Mouse (Mus musculus) kidney, postnatal 10 days (tissue): Measurements from ENCODE around the gene Elmo3.

Experiments
- DNase-seq: peaks from one replicate; pipeline ENCODE4 v3.0.0; 2021; ENCODE audit warnings: mixed read lengths

Gene Elmo3

DNA sequence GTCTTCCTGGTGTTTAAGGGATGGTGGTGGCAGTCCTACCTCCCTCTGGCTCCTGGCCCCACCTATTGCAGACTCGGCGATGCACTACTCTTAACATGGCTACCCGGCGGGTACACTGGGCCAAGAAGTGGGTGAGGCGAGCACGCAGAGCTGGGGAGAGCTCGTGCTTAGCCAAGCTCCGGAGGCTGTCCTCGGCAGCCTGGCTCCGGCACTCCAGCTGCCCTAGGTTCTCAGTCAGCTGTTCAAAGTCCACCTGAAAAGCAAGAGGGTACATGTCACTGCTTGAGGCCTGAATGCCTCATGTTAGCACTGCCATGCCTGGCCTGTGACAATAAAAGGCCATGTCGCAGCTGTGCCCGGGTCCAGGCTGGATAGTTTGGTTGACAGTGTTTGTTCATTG lies 24.9 kb downstream of the Elmo3 start:
- DNase-seq = peak; percentile 21

DNA sequence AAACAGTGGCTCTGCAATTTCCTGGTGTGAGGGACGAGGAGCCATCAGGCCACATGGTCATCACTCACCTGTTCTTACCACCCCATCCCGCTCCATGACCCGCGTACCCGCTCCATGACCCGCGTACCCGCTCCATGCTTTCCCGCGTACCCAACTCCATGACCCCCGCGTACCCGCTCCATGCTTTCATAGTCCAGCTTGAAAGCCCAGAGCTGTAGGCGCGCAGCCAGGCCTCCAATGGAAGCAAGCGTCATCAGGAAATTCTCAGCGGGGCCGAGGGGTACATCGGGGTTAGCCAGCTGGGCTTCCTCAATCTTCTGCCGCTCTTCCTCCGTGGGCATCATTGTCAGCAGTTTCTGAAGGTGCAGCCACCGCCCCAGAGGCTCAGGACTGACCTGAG lies 26.1 kb downstream of the Elmo3 start:
- peak; percentile 27 for DNase-seq

DNA sequence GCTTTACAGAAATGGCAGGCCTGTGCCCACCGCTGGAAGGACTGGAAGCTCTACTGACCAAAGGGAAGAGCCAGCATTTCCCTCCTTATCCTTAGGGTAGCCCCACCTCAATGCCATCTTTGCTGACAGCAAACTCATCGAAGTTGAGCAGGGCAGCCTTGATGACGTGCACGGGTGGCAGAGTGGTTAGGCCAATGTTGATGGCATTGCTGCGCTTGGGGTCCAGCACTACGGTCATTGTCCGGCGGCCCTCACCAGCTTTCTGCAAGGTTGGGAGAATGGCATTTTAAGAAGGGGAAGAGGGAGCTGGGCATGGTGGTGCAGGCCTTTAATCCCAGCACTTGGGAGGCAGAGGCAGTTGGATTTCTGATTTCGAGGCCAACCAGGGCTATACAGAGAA lies 26.5 kb downstream of the Elmo3 start:
- no peak for DNase-seq

DNA sequence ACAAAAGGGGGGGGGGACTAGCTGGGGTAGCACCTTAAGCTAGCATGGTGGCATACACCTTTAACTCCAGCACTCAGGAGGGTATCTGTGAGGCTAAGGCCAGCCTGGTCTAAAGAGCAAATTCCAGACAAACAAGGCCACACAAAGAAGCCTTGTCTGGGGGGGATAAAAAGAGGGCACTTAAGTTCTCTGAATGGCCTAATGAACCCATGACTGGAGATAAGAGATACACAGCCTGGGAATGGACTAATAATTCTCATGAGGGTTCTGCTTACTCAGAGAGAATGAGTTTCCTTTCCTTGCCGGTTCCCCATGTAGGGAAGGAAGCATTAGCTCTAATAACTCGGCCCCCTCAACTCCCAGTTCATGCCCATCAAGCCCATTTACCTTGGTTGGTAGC lies 27.1 kb downstream of the Elmo3 start:
- no peak for DNase-seq

DNA sequence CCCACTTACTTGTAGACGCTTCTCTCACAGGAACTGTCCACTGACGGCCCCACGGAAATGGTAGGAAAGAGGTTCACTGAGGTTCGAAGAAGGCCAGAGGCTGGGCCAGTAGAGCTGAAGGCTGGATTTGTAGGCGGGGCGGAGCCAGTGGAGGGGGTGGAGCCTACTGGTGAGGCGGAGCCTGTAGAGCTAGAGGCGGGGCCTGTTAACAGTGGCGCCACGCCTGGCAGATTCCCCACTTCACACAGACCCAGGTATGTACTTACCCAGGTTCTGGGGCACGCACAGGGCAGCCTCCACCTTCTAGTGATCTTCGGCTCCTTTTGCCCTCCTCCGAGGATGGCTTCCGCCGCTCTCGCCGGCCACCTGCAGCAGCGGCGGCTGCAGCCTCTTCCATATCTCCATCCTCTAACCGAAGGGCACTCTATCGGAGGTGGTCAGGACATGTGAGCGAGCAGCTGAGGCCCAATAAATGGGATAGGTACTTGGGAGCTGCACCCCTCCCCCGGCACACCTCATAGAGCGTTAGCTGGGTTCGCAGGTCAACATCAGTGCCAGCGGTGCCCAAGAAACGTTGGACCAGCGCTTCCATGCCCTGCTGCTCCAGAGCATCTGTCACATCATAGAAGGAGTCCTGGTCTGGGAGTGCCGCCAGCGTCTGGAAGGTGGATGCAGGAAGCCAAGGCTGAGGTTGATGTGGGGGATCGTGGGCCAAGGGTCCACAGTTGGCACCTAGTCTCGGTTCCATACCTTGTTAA lies 31.2 kb downstream of the Elmo3 start:
- peak; percentile 51 for DNase-seq

DNA sequence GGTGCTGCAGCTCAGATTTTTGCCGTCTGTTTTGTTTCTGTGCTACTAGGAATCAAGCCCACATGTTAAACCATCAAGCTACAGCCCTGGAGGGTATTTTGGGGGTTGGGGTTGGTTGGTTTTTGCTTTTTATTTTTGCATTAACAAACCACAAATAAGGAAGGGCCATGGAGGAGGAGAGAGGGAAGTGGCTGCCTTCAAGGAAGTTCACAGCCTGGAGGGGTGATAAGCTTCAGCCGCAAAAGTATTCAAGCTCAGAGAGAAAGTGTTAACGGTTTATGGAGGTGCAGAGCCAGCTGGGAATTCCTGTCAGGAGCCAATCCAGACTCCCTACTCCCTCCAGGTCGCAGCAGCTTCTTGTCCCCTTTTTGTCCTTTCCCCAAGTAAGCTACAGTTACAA lies 33.6 kb downstream of the Elmo3 start:
- no peak for DNase-seq

DNA sequence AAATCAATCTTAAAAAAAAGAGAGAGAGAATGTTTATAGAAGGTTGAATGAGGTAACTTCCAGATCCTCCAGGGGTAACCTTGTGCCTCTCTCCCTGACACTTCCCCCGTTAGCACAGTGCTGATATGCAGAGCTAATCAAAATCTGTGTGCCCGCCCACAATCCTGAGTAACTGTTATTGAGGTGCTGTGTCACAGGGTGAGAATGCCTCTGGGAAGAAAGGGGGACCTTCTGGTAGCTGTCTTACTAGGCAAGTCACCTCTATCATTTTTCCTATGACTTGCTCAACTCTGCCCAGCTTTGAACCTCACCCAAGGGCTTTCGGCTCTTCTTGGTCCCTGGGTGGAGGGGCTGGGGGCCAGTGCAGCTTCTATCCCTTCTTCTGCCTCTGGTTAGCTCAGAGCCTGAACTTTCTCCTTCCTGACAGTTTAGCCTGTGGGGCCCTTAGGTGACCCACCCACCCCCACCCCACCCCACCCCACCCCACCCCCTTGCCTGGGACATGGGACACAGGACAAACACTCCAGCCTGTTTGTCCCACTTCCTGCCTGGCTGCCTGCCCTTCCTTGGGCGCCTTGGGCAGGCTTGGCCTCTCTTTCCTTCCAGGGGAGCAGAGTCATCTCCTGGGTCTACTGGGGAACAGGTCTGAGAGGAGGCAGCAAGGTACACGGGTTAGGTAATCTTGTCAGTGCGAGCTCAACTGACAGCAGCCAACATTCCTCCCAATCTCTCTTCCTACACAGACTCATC lies 34.7 kb downstream of the Elmo3 start:
- peak; percentile 55 for DNase-seq

DNA sequence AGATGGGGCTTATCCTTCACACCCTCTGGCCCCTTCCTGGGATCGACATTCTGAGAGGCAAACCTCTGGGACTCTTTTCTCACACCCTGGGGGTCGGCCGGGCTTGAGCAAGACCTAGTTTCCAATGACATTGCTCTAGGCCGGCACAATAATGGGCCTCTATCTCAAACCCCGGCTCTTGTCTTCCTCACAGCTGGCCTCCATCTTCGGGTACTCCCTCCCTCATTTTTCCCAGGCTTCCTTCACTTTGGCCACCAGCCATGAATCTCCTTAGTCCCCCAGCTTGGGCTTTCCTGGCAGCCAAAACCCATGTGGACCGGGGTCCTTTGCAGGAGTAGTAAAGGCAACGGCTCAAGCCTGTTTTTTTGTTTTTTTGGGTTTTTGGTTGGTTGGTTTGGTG lies 36.0 kb downstream of the Elmo3 start:
- DNase-seq = peak; percentile 68

DNA sequence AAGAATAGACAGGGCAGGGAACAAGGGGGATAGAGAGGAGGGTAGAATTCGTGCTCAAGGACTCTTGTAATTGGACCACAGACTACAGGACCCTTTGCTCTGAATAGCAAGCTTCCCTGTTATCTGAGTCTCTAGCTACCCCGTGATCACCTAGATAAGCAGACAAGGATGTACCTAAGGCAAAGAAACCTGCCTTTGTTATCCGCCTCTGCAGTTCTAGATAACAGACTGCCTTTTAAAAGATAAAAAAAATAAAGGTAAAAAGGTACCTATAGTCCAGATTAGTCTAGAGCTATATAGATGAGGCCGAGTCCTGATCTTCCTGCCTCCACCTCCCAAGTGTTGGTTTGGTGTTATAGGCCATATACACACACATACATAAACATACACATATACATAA lies 37.4 kb downstream of the Elmo3 start:
- DNase-seq = no peak

DNA sequence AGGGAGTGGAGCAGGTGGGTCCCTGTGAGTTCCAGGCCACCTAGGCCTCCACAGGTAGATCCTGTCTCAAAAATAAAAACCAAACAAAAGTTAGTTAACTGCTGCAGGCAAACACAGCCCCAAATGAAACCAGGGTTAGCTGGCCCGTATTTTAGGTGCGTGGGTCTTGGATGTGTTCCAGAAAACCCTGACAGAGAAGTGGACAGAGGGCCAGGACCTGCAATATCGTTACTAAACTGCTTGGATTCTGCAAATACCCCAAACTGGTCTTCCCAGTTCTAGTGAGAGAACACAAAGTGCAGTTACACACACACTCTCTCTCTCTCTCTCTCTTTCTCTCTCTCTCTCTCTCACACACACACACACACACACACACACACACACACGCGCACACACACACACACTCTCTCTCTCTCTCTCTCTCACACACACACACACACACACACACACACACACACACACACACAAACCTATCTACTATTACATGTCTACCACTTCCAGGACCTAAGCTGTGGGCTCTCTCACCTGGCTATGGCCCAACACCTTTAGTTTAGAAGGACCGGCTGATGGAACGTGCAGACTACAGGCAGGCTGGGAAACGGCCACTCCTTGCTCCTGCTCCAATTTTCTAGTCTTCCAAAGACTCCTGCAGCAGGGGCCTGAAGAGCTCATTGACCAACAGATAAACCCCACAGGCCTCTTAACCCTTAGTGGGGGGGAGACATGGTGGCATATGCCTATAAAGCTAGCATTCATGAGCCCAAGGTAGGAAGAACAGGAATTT lies 38.6 kb downstream of the Elmo3 start:
- DNase-seq = no peak

DNA sequence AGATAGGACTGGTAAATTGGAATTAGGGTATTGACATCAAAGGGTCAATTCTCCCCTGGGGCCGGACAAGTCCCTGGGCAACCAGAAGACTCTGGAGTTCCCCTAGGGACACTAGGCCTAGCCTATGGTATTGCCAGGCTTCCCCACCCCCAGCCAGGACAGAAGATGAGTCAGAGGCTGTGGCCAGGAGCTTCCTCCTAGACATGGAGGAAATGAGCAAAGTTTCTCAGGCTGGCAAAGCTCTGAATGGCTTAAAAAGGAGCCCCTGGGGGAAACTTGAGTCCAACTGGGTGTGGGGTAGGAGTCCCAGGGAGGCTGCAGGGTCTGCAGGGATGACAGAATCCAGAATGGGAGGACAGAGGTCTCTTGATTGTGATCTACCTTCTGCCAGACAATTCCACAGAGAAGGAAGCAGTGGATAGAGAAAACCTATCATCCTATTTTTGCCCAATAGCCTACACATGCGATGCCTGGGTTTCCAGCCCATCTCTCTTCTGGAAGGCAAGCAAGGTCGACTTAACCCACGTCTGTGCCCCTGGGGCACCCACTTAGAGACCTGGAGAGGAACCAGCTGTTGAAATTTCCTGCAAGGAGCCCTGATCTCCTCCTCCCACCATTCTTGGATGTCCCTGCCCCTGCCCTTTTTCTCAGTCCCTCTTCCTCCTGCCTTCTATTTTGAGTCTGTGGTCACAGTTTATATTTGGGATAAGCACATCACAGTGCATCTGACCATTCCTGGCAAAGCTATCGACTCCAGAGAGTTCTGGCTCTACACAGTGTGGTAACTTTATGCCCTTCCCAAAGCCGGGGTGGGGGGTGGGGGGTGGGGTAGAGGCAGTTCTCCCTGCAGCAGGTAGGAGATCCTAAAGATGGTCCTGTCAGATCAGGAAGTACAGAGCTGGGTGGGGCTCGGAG lies 39.9 kb downstream of the Elmo3 start:
- DNase-seq = peak; percentile 64

DNA sequence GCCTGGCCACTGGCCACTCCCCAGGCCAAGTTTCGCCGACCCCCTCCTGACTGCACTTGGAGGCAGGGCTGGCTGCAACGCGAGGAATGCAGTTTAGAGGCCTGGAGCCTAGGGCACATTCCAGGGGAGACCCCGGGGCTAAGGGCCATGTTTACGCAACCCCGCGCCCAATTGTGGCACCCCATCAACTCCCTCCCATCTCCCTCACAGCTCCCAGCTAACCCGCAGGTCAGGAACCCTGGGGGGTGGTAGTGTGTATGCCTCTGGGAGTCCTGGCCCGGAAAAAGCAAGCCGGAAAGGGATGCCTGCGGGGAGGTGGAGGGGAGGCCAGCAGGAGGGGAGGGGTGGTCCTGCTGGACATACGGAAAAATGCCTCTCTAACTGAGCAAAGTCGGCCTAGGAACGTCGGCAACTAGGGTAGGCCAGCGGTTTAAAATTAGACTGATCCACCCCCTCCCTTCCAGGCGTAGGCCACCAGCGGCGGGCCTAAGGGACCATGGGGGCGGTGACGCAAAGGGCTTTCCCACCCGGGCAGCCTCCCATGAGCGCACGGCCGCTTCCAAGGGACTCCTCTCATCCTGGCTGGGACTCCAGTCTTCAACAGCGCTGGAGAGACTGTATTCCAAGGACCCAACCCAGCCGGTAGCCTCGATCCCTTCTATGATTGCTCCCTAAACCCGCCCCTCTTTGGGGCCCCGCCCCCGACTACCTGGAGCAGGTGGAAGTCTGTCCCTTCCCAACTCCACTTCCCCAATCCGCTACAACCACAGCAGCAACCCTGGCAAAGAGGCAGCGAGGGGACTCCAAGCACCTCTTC lies 41.4 kb downstream of the Elmo3 start:
- DNase-seq = peak; percentile 87

DNA sequence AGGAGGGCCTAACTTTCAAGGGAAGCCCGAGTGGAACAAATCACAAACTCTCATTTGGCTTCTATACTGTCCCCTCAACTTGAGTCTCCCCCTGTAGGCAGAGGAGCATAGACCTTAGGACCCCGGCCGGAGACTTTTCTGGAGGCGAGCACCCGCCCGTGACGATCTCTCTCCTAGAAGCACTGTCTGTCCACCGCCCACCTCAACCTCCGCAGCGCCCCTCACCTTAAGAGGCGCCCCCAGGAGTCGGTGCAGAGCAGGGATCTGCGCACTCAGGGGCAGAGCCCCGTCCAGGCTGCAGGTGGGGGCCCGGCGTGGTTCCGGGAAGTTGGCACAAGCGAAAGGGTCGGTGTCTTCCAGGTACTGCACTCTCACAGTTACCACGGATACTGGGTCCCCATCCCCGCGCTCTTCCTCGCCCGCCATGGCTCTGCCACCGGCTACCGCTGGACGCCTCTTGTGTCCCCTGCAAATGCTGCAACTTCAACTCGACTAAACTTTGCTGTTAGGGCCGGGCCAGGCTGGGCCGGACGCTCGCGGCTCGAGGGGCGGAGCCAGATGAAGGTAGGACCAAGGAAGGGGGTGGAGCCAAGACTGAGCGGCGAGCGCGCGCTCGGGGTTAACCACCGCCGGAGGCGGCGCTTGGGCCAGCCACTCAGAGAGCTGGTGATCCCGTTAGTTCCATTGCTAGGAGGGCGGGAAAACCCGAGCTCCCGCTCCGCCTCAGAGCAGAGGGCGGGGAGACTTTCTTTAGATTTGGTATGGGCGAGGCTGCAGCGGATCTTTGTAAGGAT lies 42.2 kb downstream of the Elmo3 start, which contains the start of gene Fhod1:
Gene Fhod1 (minus strand): TSS at position 526 of the 794 bp plus-strand sequence.
- DNase-seq = peak; percentile 98

DNA sequence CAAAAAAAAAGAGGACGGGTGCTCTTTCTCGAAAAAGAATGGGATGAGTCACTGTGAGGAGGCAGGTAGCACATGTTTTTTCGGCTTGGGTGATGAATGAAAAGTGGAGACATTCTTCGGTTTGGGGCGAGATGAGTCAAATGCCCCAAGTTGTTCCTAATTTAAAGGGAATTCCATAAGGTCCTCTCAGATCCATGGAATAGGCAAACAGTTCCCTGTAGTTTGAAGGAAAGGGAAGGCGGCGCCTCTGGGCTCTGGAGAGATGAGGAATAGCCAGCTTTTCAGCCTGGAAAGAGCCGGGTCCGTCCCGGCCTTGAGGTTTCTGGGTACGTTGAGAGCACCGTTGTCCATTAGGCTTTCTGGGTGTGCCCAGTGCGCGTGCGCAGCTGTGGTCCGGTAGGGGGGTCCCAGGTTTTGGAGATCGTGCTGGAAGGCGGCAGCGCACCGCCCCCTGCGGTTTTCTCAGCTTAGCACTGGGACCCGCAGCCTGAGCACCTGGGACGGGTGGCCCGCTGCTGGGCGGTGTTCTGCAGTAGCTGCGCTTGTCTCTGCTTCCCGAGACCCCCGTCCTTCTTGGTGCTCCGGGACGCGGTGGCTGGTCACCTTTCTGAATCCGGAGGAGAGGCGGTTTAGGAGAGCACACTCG lies 43.2 kb downstream of the Elmo3 start, which contains the start of gene Slc9a5:
Gene Slc9a5 (plus strand): TSS at position 394 of the 646 bp plus-strand sequence.
- peak; percentile 77 for DNase-seq

DNA sequence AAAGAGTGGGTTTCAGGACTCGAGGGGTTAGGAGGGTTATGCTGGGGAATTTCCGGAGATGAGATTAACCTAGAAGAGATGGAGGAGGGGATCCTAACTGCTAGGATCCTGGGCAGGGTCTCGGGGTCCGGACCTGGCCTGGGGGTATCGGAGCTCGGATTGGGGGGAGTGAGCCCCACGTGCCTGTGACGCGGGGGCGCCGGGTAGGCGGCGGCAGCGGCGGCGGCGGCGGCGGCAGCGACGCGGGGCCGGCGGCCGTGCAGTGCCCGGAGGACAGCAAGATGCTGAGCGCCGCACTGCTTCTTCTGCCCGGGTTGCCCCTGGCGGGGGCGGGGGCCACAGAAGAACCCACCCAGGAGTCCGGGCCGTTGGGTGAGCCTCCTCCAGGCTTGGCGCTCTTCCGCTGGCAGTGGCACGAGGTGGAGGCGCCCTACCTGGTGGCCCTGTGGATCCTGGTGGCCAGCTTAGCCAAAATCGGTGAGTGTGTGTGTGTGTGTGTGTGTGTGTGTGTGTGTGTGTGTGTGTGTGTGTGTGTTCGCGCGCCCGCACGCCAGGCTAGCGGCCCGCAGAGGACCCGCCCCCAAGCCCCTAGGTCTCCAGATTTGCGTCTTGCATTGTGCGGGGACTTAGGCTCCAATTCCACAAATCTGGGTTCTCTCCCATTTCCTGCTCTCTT lies 43.8 kb downstream of the Elmo3 start:
- DNase-seq = peak; percentile 59

DNA sequence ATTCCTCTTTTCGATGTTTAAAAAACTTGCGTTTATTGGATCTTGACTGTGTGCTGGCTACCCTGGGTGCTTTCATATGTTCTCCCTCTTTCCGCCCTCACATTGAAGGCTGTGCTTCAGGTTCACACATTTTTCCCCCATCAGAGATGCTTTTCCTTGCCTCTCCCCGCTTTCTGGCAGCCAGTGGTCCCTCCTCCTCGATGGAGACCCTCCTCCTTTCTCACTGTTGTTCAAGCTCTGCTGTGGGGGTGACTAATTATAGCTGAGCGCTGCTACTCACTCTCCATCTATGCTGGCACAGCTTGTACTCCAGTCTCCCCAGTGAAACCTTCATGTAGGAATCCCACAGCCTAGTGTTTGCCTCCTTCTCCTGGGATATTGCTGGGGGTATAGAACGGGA lies 44.8 kb downstream of the Elmo3 start:
- no peak for DNase-seq

DNA sequence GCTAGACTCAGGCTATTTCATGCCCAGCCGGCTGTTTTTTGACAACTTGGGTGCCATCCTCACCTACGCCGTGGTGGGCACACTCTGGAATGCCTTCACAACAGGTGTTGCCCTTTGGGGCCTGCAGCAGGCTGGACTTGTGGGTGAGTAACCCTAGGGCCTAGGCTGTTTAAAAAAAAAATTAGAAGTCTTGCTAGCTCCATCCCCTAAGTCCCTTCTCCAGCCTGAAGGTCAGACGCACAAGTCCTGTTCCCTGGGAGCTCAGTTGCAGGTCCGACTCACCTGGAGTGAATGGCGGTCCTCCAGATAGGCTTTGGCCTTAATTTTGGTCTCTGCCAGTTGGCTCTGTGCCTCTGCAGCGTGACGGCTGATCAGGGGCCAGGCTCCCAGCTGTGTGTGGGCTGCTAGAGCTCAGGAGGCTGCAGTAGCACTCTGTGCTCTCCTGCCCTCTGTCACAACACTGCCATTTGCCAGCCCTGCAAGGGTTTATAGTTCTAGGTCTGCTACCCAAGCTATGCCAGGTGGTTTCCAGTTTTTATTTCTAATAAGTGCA lies 48.3 kb downstream of the Elmo3 start:
- DNase-seq = no peak

DNA sequence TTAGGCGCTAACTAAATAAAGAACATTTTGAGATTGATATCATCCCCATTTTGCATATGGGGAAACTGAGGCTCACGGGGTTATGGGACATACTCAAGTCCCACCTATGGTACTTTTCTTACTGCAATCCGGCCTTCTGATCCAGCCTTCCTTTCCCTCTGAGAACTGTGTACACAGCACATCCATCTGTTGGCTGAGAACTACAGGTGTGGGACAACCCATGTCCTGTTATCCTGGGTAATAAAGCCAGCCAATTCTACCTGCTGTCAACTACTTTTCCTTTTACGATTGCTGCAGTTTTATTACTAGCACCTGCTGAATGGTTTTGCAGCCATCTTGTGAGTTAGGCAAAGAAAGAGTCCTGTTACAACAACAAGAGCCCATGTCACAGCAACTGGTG lies 49.1 kb downstream of the Elmo3 start:
- DNase-seq = no peak
